Mouse (Mus musculus) hindbrain, embryonic 11.5 days (tissue): ENCODE measurements around the gene Cap2. TPM values are rescaled to one million over a fixed set of nuclear protein-coding genes. Genes with fewer than 3 reads are reported as not detected.

Experiments
- ATAC-seq: fragments of 200-750 bp; cut with Nextera tagmentation; 2 replicates; pipeline ENCODE4 v1.8.0; 2017; ENCODE audit warnings: mild to moderate bottlenecking, moderate TSS enrichment, moderate library complexity; ENCODE audit not compliant: low FRiP score
- DNase-seq: peaks from one replicate; pipeline ENCODE4 v3.0.0-alpha.2; 2015; ENCODE audit warnings: low spot score
- H3K27ac ChIP-seq: fragments of 300-500 bp; sonication (generic); 2 replicates; pipeline ENCODE4 v1.5.1; 2014; ENCODE audit warnings: mild to moderate bottlenecking, low read depth, low read length
- H3K27me3 ChIP-seq: fragments of 300-500 bp; sonication (generic); 2 replicates; pipeline ENCODE4 v1.6.1; 2014; ENCODE audit warnings: mild to moderate bottlenecking, low read length, moderate library complexity, mixed read lengths; ENCODE audit not compliant: control insufficient read depth, insufficient read depth
- H3K36me3 ChIP-seq: fragments of 300-500 bp; sonication (generic); 2 replicates; pipeline ENCODE4 v1.6.1; 2014; ENCODE audit warnings: mild to moderate bottlenecking, low read length, moderate library complexity, mixed read lengths; ENCODE audit not compliant: control insufficient read depth, insufficient read depth
- H3K4me1 ChIP-seq: fragments of 300-500 bp; sonication (generic); replicated peaks from 2 replicates; pipeline ENCODE4 v1.6.1; 2014; ENCODE audit warnings: low read length, mixed read lengths; ENCODE audit not compliant: control insufficient read depth, insufficient read depth
- H3K4me2 ChIP-seq: fragments of 300-500 bp; sonication (generic); replicated peaks from 2 replicates; pipeline ENCODE4 v1.6.1; 2014; ENCODE audit warnings: mild to moderate bottlenecking, low read depth, low read length
- H3K4me3 ChIP-seq: fragments of 300-500 bp; sonication (generic); 2 replicates; pipeline ENCODE4 v1.5.1; 2014; ENCODE audit warnings: low read depth, low read length
- H3K9ac ChIP-seq: fragments of 300-500 bp; sonication (generic); 2 replicates; pipeline ENCODE4 v1.6.1; 2014; ENCODE audit warnings: low read depth, low read length
- H3K9me3 ChIP-seq: fragments of 300-500 bp; sonication (generic); 2 replicates; pipeline ENCODE4 v1.6.1; 2016; ENCODE audit warnings: low read length; ENCODE audit not compliant: control insufficient read depth
- WGBS: fragments of 180-500 bp; shearing (Covaris S2); extraction: QIAGEN DNeasy Blood & Tissue Kit; methylation state at CpG from one replicate; pipeline ENCODE4 v1.1.7; 2014; 5-methylcytosine and 5-hydroxymethylcytosine counted together
- polyA plus RNA-seq: library from polyadenylated mRNA; unstranded; fragments of >200 nt; fragmentation: Nextera tagmentation; extraction: Ambion mirVana; gene quantifications from 2 replicates; pipeline ENCODE4 v1.2.1, GENCODE M21; 2014

Cap2 gene
- polyA plus RNA-seq, 1 experiment from 2014 or later, result 7.1 TPM

DNA sequence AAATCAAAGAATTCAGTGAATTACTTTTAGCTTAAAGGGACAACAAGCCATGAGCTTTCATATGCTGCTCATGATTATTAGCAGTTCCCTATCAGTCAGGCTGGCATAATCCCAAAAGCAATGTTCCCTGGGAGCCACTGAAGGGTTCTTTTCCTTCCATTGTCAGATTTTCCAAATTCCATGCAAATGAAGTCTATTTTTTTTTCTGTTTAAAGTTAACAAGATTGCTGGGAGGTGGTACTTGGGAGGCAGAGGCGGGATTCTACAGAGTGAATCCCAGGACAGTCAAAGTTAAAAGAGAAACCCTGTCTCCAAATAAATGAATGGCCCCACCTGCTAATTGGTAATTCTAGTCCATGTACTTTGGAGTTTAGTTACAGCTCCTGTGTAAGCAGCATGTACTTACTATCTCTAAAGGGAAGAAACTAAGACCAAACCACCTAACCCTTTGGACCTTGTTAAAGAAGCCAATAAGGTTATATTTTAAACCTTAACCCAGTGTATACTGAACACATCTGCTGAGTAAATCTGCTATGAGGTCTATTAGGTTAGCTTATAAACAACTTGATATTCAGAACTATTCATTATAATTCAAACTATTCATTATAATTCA lies 193.8 kb downstream of the Cap2 start:
- 85% methylated on average over 1 of the region's 1 CpGs for WGBS
- no peak overlapping the region for H3K4me3 ChIP-seq
- H3K9ac ChIP-seq, result no peak overlapping the region
- ATAC-seq (no peak), DNase-seq (no peak)
- H3K4me1 ChIP-seq, result no peaks in the 10 kb centered on the region
- no peak overlapping the region for H3K4me2 ChIP-seq
- no peaks in the 10 kb centered on the region for H3K9me3 ChIP-seq
- H3K27ac ChIP-seq, result no peak overlapping the region
- H3K36me3 ChIP-seq, result peaks cover 5% of the 10 kb centered on the region; the same call in 1 of the 2 replicates
- no peaks in the 10 kb centered on the region for H3K27me3 ChIP-seq

DNA sequence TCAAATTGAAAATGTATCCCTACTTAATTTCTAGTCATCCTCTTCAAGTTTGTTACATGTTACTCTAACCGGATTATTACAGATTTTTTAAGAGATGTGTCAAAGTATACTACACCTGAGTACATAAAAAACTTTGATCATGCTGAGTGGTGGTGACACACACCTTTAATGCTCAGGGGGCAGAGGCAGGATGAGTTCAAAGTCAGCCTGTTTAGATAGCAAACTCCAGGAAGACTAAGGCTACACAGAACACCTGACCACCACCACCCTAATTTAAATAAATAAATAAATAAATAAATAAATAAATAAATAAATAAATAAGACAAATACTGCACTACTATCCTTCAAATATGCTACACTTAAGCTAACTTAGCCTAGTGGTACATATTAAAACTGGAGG lies 194.3 kb downstream of the Cap2 start:
- Histone ChIP-seq H3K4me2 (no peak overlapping the region), H3K36me3 (peaks cover 5% of the 10 kb centered on the region; the same call in 1 of the 2 replicates), H3K9ac (no peak overlapping the region), H3K9me3 (no peaks in the 10 kb centered on the region), H3K27ac (no peak overlapping the region), H3K27me3 (no peaks in the 10 kb centered on the region), H3K4me1 (no peaks in the 10 kb centered on the region), H3K4me3 (no peak overlapping the region)
- ATAC-seq (no peak), DNase-seq (no peak)
- 100% methylated on average over 1 of the region's 1 CpGs for whole genome bisulfite sequencing

DNA sequence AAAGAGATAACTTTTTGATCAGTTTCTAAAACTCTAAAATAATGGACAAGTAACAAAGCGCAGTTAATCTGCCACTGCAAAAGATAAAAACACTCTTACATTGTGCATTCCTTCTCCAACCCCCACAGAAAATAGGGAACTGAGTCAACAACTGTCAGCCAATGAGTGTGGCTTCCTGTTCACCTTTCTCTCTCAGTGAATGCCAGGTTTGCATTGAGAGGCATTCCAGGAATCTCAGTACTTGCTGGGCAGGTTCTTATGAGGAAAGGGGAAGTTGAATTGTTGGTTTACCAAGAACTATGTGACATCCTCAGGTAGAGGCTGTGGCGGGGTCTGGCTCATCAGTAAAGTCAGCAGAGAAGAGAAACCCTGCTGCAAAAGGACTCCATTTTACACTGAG lies 195.1 kb downstream of the Cap2 start:
- H3K9ac ChIP-seq, result no peak overlapping the region
- no peaks in the 10 kb centered on the region for H3K27me3 ChIP-seq
- no peak overlapping the region for H3K27ac ChIP-seq
- no peaks in the 10 kb centered on the region for H3K9me3 ChIP-seq
- no peaks in the 10 kb centered on the region for H3K4me1 ChIP-seq
- no peak overlapping the region for H3K4me2 ChIP-seq
- H3K36me3 ChIP-seq, result peaks cover 5% of the 10 kb centered on the region; the same call in 1 of the 2 replicates
- no peak for DNase-seq
- no peak overlapping the region for H3K4me3 ChIP-seq
- ATAC-seq, result no peak
- 90% methylated on average over 2 of the region's 2 CpGs for WGBS

DNA sequence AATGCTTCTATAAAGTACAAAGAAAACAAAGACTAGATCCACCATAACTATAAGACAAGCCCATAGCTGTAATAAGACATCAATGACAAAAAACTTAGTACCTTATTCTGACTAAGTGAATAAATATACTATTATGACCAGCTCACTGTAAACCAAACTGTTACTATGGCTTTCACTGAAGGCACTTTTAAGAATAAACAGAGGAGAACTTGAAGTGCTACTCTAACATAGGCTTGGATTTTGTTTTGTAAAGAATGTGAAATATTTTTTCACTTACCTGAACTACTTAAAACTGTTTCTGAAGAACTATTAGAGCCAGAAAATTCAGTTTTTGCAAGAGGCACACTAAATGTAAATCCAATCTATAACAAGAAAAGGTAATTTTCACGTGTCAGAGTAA lies 197.7 kb downstream of the Cap2 start:
- no peak overlapping the region for H3K4me3 ChIP-seq
- no peaks in the 10 kb centered on the region for H3K9me3 ChIP-seq
- H3K36me3 ChIP-seq, result 0 out of 2 replicates have a peak, but pooled peaks cover 2% of the 10 kb centered on the region
- no peak overlapping the region for H3K4me2 ChIP-seq
- H3K4me1 ChIP-seq, result no peaks in the 10 kb centered on the region
- no peak overlapping the region for H3K27ac ChIP-seq
- 98% methylated on average over 1 of the region's 1 CpGs for WGBS
- no peak for ATAC-seq
- H3K27me3 ChIP-seq, result no peaks in the 10 kb centered on the region
- H3K9ac ChIP-seq, result no peak overlapping the region
- DNase-seq, result no peak

Other genes starting within 250 kb of the Cap2 start
- gene Stmnd1, start 228.1 kb upstream of the Cap2 start, polyA plus RNA-seq, result 0.14 TPM in 1 of 2 replicates, not detected in the other
- gene Rbm24, start 83.4 kb upstream of the Cap2 start, polyA plus RNA-seq, result 2.4 and 2.5 TPM in 2 replicates
- 8.4 and 11.8 TPM in 2 replicates for gene Fam8a1, start 167.7 kb downstream of the Cap2 start, polyA plus RNA-seq
- gene Nup153, start 226.1 kb downstream of the Cap2 start, polyA plus RNA-seq, result 41.9 and 43.3 TPM in 2 replicates